Mouse (Mus musculus) C2C12 (cell line): ENCODE measurements around the gene Fut9.

Experiments used
- CTCF ChIP-seq: IDR thresholded peaks from one replicate; pipeline ENCODE4 v1.5.1; 2011; ENCODE audit not compliant: control insufficient read depth, insufficient read depth, insufficient read length
- FOSL1 ChIP-seq: IDR thresholded peaks from one replicate; pipeline ENCODE4 v1.8.0; 2011; ENCODE audit warnings: mild to moderate bottlenecking, low read length; ENCODE audit not compliant: poor library complexity, insufficient read depth, severe bottlenecking
- MAX ChIP-seq: IDR thresholded peaks from one replicate; pipeline ENCODE4 v1.6.1; 2011; ENCODE audit warnings: mild to moderate bottlenecking, control low read depth
- MYOD1 ChIP-seq: IDR thresholded peaks from one replicate; pipeline ENCODE4 v1.6.1; 2011; ENCODE audit warnings: low read depth; ENCODE audit not compliant: control insufficient read depth, insufficient read length
- MYOG ChIP-seq: IDR thresholded peaks from one replicate; pipeline ENCODE4 v1.6.1; 2011; ENCODE audit not compliant: control insufficient read depth, insufficient read length; ENCODE audit errors: extremely low read depth
- USF1 ChIP-seq: IDR thresholded peaks from one replicate; pipeline ENCODE4 v1.6.1; 2011; ENCODE audit warnings: low read depth, mild to moderate bottlenecking, control low read depth, moderate library complexity

- TF ChIP-seq CTCF (no peak), FOSL1 (no peak), MAX (no peak), USF1 (no peak), MYOG (no peak), MYOD1 (no peak)
Measured at GRCm38 (mm10) chr4:25658792-25659191, 141.3 kb downstream of the Fut9 start.
